Mouse (Mus musculus): ENCODE results near the gene Zfp593. TPM values are rescaled to one million over a fixed set of nuclear protein-coding genes. Genes with fewer than 3 reads are reported as not detected.

Zfp593 gene
- polyA plus RNA-seq, 1 experiment = 8.0 TPM

GRCm38 (mm10) chr4:134222793-134223600 lies 22.4 kb downstream of the Zfp593 start:
- TF ChIP-seq CTCF (IDR thresholded peaks at IDR 0.05; ENCODE audit: control insufficient read depth, insufficient read depth, low read length) = no peak
- TF ChIP-seq POLR2A (IDR thresholded peaks at IDR 0.05; ENCODE audit: borderline replicate concordance, control insufficient read depth, low read depth, low read length) = no peak
- H3K4me1 ChIP-seq (ENCODE audit: control insufficient read depth, insufficient read depth, low read length) = no peaks in the 10 kb centered on the region
- H3K4me3 ChIP-seq (replicated peaks; ENCODE audit: control insufficient read depth, low read depth, low read length) = no peak overlapping the region
- 69% methylated on average over 11 of the region's 11 CpGs for WGBS
- no peak overlapping the region for H3K27ac ChIP-seq (ENCODE audit: control insufficient read depth, insufficient read depth, low read depth, low read length, poor library complexity)

GRCm38 (mm10) chr4:134206488-134207053 lies 38.8 kb downstream of the Zfp593 start:
- TF ChIP-seq CTCF (IDR thresholded peaks at IDR 0.05; ENCODE audit: control insufficient read depth, insufficient read depth, low read length) = no peak
- no peak for TF ChIP-seq POLR2A (IDR thresholded peaks at IDR 0.05; ENCODE audit: borderline replicate concordance, control insufficient read depth, low read depth, low read length)
- Histone ChIP-seq H3K4me1 (ENCODE audit: control insufficient read depth, insufficient read depth, low read length) (no peaks in the 10 kb centered on the region), H3K27ac (ENCODE audit: control insufficient read depth, insufficient read depth, low read depth, low read length, poor library complexity) (no peak overlapping the region), H3K4me3 (replicated peaks; ENCODE audit: control insufficient read depth, low read depth, low read length) (no peak overlapping the region)
- WGBS = 48% methylated on average over 6 of the region's 6 CpGs

DNA sequence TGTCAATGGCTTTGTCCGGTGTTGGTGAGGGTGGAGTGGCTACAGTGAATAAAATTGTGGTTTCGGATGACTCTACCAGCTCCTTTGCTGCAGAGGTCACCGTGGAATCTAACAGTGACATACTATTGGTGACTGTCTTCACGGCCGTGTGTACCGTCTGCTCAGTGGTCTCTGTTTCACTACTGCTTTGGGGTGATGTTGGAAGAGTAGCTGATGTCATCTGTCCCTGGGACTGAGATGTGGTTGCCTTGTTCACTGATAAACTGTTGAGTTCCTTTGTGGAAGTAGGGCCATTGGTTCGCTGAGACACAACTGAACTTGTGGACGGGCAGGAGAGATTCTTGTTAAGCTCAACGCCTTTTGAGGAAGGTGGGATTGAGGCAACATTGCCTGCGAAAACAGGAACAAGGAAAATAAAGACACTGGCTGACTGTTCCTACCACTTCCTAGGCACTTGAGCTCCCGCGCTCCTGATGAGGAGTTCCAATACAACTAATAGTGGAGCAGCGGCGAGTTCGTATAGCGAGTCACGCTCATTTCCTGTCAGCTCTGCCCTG lies 42.0 kb downstream of the Zfp593 start:
- H3K27ac ChIP-seq (ENCODE audit: control insufficient read depth, insufficient read depth, low read depth, low read length, poor library complexity) = no peak overlapping the region
- no peaks in the 10 kb centered on the region for H3K4me1 ChIP-seq (ENCODE audit: control insufficient read depth, insufficient read depth, low read length)
- H3K4me3 ChIP-seq (replicated peaks; ENCODE audit: control insufficient read depth, low read depth, low read length) = no peak overlapping the region
- WGBS = 51% methylated on average over 17 of the region's 17 CpGs
- TF ChIP-seq POLR2A (IDR thresholded peaks at IDR 0.05; ENCODE audit: borderline replicate concordance, control insufficient read depth, low read depth, low read length) (no peak), CTCF (IDR thresholded peaks at IDR 0.05; ENCODE audit: control insufficient read depth, insufficient read depth, low read length) (no peak)

GRCm38 (mm10) chr4:134202904-134203303 lies 42.5 kb downstream of the Zfp593 start, which contains the start of gene Gm7534:
TSS of gene Gm7534 (minus strand) at chr4:134203004.
- Histone ChIP-seq H3K4me3 (replicated peaks; ENCODE audit: control insufficient read depth, low read depth, low read length) (no peak within 1 kb of the TSS), H3K27ac (ENCODE audit: control insufficient read depth, insufficient read depth, low read depth, low read length, poor library complexity) (no peak within 1 kb of the TSS), H3K4me1 (ENCODE audit: control insufficient read depth, insufficient read depth, low read length) (no peaks in the 10 kb centered on the region)
- 85% methylated on average over 4 of the region's 4 CpGs for WGBS
- TF ChIP-seq CTCF (IDR thresholded peaks at IDR 0.05; ENCODE audit: control insufficient read depth, insufficient read depth, low read length) (no peak), POLR2A (IDR thresholded peaks at IDR 0.05; ENCODE audit: borderline replicate concordance, control insufficient read depth, low read depth, low read length) (no peak)

DNA sequence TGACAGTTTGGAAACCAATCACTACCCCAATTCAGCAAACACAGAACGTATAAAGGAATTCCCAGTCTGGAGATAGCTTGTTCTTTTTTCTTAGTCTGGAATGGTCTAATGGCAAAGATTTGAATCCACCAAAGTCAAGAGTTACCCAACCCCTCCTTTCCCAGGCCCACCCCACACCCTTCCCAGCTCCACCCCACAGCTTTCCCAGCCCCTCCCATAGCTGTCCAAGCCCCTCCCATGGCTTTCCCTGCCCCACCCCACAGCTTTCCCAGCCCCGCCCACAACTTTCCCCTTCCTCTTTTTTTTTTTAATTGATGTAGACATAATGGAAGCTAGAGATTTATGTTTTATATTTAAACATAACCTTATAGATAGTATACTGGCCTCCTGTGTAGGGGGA lies 46.0 kb downstream of the Zfp593 start:
- WGBS = 66% methylated on average over 2 of the region's 2 CpGs
- no peak overlapping the region for H3K27ac ChIP-seq (ENCODE audit: control insufficient read depth, insufficient read depth, low read depth, low read length, poor library complexity)
- no peak overlapping the region for H3K4me3 ChIP-seq (replicated peaks; ENCODE audit: control insufficient read depth, low read depth, low read length)
- H3K4me1 ChIP-seq (ENCODE audit: control insufficient read depth, insufficient read depth, low read length) = no peaks in the 10 kb centered on the region
- no peak for TF ChIP-seq POLR2A (IDR thresholded peaks at IDR 0.05; ENCODE audit: borderline replicate concordance, control insufficient read depth, low read depth, low read length)
- TF ChIP-seq CTCF (IDR thresholded peaks at IDR 0.05; ENCODE audit: control insufficient read depth, insufficient read depth, low read length) = no peak

Other genes starting within 250 kb of the Zfp593 start
- 20.6 and 30.2 TPM in 2 replicates for gene Dhdds, start 244.7 kb downstream of the Zfp593 start, polyA plus RNA-seq (2011; ENCODE audit: insufficient read depth, insufficient read length, low replicate concordance, missing spikeins)
- gene Lin28a, start 226.8 kb downstream of the Zfp593 start, polyA plus RNA-seq (2011; ENCODE audit: insufficient read depth, insufficient read length, low replicate concordance, missing spikeins) = 3.6 and 29.6 TPM in 2 replicates
- gene Zfp683, start 191.8 kb downstream of the Zfp593 start, polyA plus RNA-seq (2011; ENCODE audit: insufficient read depth, insufficient read length, low replicate concordance, missing spikeins) = 1.0 TPM in 1 of 2 replicates, not detected in the other
- 4.6 TPM in 1 of 2 replicates, not detected in the other for gene Crybg2, start 184.8 kb downstream of the Zfp593 start, polyA plus RNA-seq (2011; ENCODE audit: insufficient read depth, insufficient read length, low replicate concordance, missing spikeins)
- gene Cd52, start 150.5 kb downstream of the Zfp593 start, polyA plus RNA-seq (2011; ENCODE audit: insufficient read depth, insufficient read length, low replicate concordance, missing spikeins) = 270 and 801 TPM in 2 replicates
- gene Ubxn11, start 143.0 kb downstream of the Zfp593 start, polyA plus RNA-seq (2011; ENCODE audit: insufficient read depth, insufficient read length, low replicate concordance, missing spikeins) = 3.3 and 13.7 TPM in 2 replicates
- gene Sh3bgrl3, start 116.8 kb downstream of the Zfp593 start, polyA plus RNA-seq (2011; ENCODE audit: insufficient read depth, insufficient read length, low replicate concordance, missing spikeins) = 299 and 416 TPM in 2 replicates
- 16.4 and 22.7 TPM in 2 replicates for gene Cep85, start 58.5 kb downstream of the Zfp593 start, polyA plus RNA-seq (2011; ENCODE audit: insufficient read depth, insufficient read length, low replicate concordance, missing spikeins)
- not detected in 2 replicates for gene Gm7534, start 42.6 kb downstream of the Zfp593 start, polyA plus RNA-seq (2011; ENCODE audit: insufficient read depth, insufficient read length, low replicate concordance, missing spikeins)
- gene Catsper4, start 18.2 kb downstream of the Zfp593 start, polyA plus RNA-seq (2011; ENCODE audit: insufficient read depth, insufficient read length, low replicate concordance, missing spikeins) = not detected in 2 replicates
- gene Cnksr1, start 7.2 kb downstream of the Zfp593 start, polyA plus RNA-seq (2011; ENCODE audit: insufficient read depth, insufficient read length, low replicate concordance, missing spikeins) = not detected in 2 replicates
- not detected in 2 replicates for gene E130218I03Rik, start 1.9 kb downstream of the Zfp593 start, polyA plus RNA-seq (2011; ENCODE audit: insufficient read depth, insufficient read length, low replicate concordance, missing spikeins)
- not detected in 2 replicates for gene Gm30191, start 1.3 kb upstream of the Zfp593 start, polyA plus RNA-seq (2011; ENCODE audit: insufficient read depth, insufficient read length, low replicate concordance, missing spikeins)
- gene Grrp1, start 8.5 kb upstream of the Zfp593 start, polyA plus RNA-seq (2011; ENCODE audit: insufficient read depth, insufficient read length, low replicate concordance, missing spikeins) = 5.2 and 7.5 TPM in 2 replicates
- 4.9 and 5.2 TPM in 2 replicates for gene Pdik1l, start 42.3 kb upstream of the Zfp593 start, polyA plus RNA-seq (2011; ENCODE audit: insufficient read depth, insufficient read length, low replicate concordance, missing spikeins)
- 1.1 TPM in 1 of 2 replicates, not detected in the other for gene Trim63, start 69.5 kb upstream of the Zfp593 start, polyA plus RNA-seq (2011; ENCODE audit: insufficient read depth, insufficient read length, low replicate concordance, missing spikeins)
- gene Slc30a2, start 97.6 kb upstream of the Zfp593 start, polyA plus RNA-seq (2011; ENCODE audit: insufficient read depth, insufficient read length, low replicate concordance, missing spikeins) = 4.0 TPM in 1 of 2 replicates, not detected in the other
- 0.23 and 3.3 TPM in 2 replicates for gene Extl1, start 138.3 kb upstream of the Zfp593 start, polyA plus RNA-seq (2011; ENCODE audit: insufficient read depth, insufficient read length, low replicate concordance, missing spikeins)
- 5.8 and 8.8 TPM in 2 replicates for gene Pafah2, start 150.7 kb upstream of the Zfp593 start, polyA plus RNA-seq (2011; ENCODE audit: insufficient read depth, insufficient read length, low replicate concordance, missing spikeins)
- 297 and 423 TPM in 2 replicates for gene Stmn1, start 222.7 kb upstream of the Zfp593 start, polyA plus RNA-seq (2011; ENCODE audit: insufficient read depth, insufficient read length, low replicate concordance, missing spikeins)